Mouse (Mus musculus) thymus, postnatal 36 days (tissue): ENCODE measurements around the gene Pon3.
A peak's percentile ranks its signal among the peaks of the same experiment; 100 is the strongest.

Source experiments
- DNase-seq, 2 experiments: peaks; one replicate each; pipeline ENCODE4 v3.0.0; 2022; ENCODE audit warnings: mixed read lengths in 2 of 2

Pon3 gene

DNA sequence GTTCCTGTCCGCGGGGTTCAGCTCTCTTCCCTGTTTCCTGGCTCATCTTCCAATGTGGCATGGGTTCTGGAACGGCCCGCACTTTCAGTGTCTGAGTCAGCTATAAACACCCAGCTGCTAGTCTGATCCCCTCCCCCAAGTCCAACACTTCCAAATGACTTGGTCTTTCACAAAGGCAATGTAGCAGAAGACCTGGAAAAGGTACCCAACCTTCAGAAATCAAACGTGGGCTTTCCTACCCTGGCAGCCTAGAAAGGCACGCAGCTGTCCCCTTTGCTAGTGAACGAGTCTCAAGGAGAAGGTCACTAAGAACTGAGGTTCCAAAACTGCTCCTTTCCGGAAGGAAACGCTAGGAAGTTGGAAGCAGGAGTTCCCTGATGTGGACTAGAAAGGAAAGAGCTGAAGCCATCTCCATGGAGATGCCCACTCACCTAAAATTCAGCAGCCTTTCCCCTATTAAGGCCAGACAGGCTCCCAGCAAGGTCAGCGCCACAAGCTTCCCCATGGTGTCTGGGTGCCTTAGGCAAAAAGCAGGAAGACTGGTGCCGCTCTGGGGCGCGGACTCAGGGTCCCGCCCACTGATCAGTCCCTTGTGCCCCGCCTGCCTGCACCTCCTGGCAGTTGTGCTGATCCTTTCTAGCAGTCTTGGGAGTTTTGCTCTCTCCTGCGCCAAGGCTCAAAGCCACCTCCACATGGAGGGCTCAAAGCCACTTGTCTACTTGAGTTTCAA lies at the start of gene Pon3:
Pon3 (minus strand) TSS at position 565 of the 730 bp plus-strand sequence.
- peak; percentile 33 to 54 for DNase-seq

DNA sequence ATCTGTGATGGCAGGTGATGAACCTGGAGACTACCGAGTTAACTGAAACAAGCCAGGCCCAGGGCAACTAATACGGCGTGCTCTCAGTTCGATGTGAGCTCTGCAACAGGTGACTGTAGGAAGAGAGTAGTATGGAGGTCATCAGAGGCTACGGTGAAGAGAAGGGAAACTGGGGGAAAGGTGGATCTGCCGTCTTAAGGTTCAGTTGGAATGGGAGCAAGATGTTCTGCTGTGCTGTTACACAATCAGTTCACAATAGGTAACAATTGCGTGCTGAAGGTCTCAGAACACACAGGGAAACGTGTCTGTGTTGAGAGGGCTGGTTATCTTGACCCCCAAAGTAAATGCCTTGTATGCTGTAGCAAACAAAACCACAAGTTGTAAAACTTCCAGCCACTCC lies 48.9 kb upstream of the Pon3 start:
- no peak for DNase-seq

DNA sequence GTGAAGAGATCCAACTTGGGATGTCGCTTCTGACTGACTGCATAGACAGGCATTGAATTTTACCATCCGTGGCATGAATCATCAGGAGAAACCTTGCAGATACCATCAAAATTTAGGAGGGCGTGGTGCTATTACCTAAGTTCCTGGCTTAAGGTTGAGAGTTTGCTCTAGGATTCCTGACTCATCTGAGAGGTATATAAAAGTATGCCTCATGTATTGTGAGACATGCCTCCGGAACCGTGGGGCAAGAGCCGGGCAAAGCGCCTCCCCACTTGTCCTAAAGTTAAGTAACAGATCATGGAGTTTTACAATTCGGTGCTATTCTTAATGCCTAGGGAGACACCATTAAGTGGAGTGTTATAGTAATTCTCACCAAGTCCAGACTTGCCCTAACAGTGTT lies 44.5 kb upstream of the Pon3 start:
- DNase-seq: no peak

DNA sequence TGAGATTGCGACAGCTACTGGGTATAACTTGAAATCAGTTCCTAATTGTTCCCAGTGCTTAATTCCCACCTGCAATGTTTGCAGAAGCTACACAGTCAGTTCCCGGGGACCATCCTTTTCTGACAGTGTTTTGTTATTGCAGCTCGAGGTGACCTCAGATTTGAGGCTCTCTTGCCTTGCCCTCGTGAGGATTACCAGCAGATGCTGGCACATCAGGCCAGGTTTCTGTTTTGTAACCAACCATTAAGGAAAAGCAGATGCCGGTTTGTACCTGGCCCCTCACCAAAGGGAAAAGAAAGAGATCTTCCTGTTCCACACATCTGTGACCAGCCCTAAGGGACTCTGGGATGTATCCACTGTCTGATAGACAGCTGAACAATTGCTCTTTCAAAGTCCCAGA lies 43.5 kb upstream of the Pon3 start:
- no peak for DNase-seq

DNA sequence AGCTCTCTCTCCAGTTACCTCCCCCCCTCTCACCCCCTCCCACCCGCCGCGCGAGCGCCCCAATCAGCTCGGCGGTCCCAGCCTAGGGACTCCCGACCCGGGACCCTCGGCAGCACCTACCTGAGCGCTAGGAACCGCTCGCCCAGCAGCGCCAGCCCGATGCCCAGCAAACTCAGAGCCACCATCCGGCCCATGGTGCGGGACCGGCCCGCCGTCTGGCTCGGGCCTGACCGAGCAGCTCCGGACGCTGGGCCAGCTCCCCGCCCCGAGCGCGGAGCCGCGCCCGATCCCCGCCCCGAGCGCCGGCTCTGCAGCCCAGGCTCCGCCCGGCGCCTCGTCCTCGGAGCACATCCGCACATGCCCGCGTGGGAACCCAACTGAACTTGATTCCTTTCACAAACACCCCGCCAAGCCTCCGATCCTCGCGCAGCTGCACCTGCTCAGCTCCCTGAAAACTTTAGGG lies 42.0 kb upstream of the Pon3 start, which contains the start of gene Pon2:
Pon2 (minus strand) TSS at position 364 of the 463 bp plus-strand sequence.
- DNase-seq: peak; percentile 87 to 89

DNA sequence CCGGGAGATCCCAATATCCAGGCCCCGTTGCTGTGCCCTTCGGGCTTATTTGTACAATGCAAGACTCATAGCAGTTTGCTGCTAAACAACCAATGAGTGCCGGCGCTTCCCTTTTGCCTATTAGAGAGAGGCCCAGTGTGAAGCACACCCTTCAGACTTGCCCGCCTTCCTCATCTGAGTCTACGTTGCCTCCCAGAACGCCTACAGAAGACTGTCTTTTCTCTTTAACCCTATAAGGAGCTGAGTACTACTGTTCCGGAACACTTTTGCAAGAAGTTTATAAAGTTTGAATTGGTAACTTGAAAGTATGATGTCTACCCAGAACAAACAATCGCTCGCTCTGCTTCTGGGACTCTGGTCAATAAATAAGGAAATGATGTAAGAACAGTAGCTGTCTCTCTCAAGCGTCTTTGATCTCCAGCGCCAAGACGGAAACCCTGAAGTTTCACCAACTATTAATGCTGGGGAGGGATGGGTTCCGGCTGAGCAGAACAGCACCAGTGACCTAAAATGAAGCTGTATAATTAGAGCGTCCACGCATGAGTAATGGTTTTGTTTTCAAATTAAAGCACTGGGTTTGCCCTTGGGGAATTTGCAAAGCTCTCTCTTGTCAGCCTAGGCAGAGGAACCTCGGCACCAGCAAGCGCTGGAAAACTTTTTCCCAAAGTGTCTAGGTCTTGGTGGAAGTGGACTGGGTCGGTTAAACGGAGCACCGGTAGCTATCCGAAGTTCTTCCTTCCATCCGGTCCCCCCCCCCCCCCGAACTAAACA lies 41.4 kb upstream of the Pon3 start:
- peak; percentile 46 to 47 for DNase-seq

DNA sequence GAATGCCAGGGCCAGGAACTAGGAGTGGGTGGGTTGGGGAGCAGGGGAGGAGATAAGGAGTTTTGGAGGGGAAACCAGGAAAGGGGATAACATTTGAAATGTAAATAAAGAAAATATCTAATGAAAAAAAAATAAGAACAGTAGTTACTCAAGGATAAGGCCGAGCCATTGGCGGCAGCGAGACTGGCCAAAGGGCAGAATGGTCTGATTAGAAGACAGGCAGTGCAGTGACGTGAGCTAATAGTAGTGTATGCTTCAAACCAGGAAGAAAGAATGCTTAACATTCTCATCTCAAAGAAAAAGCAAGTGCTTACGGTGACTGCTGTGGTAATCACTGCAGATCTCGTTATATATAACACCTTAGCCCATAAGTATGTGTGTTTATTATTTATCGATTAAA lies 40.0 kb upstream of the Pon3 start:
- no peak for DNase-seq

DNA sequence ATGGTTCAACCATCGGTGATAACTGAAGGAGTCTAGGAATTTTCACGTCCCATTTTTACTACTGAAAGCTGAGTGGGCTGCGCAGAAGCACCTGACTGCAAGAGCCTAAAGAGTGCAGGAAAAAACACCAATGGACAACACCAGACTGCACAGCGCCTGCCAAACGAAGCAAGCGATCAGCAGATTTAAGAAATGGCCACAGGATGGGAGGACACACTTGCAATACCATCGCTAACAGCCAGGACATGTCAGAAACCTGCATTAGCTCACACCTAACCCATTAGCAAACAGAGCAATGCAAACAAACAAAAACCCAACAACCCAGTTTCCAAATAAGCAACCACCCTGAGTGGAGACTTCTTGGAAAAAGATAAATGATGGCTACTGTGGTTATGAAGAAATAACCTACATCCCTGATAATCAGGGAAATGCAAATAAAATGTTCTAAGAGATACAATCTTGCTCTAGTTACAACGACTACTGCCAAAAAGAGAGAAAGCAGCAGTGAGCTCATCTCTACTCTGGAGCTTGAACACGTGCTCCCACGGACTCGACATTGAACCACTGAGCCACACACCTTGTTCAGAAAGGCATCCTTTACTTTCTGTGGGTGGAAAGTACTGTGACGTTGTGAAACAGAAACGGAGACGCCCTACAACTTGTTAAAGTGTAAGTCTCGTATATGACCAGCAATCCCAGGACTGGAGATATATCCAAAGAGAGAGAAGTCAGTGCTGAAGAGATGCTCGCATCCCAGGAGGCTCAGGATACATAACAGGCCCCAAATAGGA lies 38.8 kb upstream of the Pon3 start:
- no peak for DNase-seq

DNA sequence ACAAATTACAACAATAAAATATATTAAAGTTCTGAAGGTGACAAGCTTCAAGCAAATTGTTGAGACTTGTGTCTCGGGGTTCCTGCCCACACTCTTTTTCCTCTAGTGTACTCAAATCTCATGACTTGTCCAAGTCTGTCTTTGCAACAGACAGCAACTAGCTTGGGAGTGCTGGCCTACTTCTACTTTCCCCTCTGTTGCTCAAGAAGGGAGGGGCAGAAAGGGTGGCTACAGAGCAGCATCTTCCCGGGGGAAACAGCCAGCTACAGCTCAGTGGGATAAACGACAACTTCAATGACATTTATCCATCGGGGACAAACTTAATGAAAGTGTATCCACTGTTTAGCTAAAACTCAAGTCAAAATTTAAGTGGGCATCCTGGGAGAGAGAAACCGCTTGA lies 36.8 kb upstream of the Pon3 start:
- DNase-seq: no peak

DNA sequence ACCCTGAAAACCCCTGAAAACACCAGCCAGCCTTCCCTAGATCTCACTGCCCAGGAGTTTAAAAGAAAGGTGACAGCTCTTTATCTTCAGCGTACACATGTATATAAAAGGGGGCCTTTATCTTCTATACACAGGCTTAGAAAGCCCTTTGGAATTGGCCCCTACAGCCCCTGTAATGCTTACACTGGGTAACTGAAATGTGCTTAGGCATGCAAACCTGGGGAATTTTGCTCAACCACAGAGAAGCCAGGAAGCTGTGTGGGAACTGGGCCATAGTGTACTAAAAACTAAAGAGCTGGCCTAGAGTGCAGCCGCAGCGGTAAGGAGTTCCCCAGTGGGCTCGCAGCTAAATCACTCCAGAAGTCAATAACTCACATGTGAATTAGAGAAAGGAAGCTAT lies 35.4 kb upstream of the Pon3 start:
- no peak for DNase-seq

DNA sequence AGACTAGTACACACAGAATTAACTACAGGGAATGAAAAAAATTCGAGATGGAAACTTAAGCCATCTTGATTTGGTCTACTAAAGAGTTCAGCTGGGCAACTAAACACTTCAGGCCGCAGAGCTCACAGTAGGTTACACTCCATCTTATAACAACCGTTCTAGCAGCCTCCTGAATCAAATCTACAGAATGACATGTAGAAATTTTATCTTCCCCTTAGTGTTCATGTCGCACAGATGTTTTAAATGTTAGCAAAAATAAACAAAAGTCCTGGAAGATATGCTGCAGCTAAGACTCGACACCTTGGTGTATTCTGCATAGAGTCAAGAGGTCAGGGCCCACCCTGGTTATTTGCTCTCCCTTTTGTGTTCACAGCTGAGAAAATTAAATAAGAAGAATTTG lies 31.8 kb upstream of the Pon3 start:
- no peak for DNase-seq

DNA sequence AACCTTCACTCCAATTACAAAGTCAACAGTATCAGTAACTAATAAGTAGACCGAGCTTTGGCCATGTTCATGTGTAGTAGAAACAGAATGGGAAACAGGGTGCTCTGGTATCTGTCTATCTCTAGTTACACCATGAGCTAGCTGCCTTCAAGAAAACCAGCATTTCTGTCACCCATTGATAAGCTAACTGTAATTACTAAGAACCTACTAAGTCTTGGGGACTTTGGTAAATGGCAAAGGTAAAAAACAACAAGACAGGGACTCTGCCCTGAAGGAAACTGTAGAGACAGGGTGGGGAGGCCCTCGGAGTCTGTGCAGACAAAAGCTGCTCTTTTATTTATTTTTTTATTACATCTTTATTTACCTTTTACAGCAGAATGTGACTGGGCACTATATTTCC lies 31.3 kb upstream of the Pon3 start:
- no peak for DNase-seq

DNA sequence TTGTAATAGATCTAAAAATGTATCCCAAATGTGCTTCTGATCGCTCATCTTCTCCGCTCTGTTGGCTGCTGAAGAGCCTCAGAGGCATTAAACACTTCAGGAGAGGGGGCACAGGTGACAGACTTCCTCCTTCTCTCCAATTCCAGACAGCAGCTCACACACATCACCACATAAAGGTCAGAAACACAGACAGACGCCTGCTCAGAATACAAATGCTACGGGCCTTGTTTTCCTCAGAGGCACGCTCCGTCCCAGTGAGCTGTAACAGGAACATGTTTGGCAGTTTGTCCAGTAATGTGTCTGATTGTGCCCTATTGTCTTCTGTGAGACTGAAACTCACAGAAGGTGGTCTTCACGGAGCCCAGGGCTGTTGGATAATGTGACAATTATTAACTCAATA lies 26.3 kb upstream of the Pon3 start:
- no peak for DNase-seq

DNA sequence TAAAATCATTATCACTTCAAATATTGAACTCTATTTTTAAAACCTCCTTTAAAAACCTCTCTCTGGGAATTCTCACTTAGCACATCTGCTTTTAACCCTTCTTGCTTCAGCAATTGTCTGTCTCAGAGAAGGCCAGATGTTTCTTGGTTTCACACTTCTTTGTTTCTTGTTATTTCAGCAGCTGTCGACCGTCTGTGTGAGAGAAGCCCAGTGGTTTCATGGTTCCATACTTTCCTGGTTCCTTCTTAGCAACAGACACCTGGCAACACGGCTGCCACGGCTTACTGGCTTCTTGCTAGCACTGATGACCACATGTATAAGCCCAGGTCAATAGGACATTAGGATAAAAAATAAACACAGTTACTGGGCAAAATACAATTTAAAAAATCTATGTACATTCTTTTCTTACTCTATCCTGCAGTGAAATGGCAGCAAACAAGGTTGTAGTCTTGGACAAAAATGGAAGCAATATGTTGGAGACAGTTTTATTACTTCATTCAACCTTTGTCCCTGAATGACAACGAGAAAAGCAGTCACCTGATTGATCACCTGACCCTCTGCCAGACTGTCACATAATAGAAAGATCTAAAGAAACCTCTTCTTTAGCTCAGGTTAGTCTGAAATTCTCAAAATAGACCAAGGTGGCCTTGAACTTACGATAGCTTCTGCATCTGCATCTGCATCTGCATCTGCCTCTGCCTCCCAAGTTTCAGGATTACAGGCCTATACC lies 24.7 kb upstream of the Pon3 start:
- DNase-seq: no peak

DNA sequence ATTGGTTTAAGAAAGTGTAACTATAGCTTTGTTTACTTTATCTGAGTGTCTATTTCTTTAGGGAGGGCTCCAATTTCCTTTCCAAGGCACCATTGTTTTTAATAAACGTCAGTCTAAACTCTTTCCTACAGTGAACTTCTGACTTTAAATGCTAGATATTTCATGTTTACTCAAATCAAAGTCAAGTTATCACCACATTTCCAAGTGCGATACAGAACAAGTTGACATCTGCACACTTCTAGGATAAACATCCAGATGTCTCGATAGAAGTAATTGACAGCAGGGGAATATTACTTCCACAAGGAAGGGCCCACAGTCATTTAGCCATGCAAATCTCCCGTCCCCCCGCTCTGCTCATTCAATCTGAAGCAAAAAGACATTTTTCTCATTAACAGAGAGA lies 21.9 kb upstream of the Pon3 start:
- DNase-seq: no peak

DNA sequence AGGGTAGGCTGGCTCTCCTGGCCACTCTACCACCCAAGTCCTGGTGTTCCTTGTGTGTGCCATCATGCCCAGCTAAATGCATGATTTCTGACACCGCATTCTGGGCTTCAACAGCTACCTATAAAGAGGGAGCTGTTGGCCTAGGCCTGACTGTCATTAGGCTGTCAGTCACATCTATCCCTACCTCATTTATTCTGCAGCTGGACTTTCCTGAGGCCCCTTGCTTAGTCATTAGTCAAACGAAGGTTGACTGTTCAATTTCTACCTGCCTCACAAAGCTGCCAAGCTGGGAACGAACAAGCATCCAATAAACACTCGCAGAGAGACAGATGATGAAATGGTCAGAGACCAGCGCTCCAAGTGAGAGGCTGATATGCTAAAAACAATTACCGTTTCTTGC lies 13.6 kb upstream of the Pon3 start:
- DNase-seq: no peak

DNA sequence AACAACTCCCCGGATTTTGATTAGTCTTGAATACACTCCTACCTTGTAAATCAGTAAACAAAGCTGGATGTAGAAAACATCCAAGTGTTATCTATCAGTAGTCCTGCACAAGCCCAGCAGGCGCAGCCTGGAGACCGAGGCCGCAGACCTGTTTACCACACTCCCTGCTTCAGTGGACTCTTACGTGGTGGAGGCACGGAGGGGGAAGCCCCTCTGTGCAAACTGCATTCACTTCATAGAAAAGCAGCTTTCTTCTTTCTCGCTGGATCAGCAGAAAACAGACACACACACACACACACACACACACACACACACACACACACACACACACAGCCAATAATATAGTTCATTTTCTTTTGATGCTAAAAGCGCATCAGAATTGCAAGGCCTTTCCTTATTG lies 8.7 kb upstream of the Pon3 start:
- no peak for DNase-seq

DNA sequence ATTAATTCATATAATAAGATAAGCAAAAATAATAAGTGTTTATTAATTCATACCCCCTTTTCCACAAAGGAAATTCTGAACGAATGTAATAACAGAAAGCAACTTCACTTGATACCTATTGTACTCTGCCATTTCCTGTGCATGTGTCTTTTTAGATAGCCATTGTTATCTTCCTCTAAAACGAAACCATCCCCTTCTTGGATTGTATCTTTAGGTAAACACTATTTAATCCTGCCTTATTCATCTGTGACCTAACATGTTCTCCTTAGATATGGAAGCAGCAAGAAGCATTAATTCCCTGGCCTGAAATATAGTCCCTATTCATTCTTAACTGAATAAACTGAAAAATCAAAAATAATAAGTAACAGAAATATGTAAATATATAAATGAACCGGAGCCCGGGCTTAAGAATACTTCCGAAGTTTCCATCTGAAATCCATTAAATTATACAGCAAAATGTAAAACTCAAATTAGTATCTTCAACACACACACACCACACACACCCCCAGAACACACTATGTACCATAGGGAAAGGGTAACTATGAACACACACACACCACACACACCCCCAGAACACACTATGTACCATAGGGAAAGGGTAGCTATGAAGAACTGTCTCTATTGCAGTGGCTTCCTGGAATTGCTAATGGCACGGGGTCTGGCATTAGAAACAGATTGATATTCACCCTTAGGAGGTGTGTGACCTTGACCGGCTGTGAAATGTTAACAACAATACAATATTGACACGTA lies 7.3 kb upstream of the Pon3 start:
- DNase-seq: no peak

DNA sequence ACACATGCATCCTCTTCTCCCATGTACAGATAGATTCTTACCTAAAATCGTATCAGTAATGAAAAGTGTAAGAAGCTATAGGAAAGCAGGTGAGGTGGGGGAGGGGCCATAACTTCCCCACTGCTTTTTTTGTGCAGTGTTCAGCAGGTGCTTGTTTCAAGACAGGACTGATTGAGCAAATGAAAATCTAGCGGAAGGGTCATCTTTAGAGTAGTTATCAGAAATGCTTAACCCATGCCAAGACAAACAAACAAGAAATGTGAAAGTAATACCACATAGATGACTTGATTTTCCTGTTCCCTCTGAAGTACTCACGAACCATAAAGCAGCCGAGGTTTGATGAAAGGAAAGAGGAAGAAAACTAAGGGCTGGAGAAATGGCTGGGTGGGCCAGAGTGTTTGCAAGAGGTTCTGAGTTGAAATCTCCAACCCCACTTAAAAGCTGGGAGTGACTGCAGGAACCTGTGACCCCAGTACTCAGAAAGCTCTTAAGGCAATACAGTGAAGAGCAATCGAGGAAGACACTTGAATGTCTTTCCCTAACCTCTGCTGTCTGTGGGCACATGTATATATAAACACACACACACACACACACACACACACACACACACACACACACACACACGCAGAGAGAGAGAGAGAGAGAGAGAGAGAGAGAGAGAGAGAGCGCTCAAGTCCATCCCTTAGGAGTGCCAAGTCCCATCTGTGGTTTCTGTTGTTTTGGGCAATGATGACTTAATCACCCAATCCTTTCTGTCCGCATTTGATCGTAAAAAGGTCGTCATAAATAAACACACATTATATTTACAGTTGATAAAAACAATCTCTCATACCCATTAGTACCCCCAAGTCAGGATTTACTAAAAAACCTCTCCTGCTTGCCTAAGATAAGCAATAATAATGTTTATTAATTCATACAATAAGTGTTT lies 6.5 kb upstream of the Pon3 start:
- DNase-seq: no peak

DNA sequence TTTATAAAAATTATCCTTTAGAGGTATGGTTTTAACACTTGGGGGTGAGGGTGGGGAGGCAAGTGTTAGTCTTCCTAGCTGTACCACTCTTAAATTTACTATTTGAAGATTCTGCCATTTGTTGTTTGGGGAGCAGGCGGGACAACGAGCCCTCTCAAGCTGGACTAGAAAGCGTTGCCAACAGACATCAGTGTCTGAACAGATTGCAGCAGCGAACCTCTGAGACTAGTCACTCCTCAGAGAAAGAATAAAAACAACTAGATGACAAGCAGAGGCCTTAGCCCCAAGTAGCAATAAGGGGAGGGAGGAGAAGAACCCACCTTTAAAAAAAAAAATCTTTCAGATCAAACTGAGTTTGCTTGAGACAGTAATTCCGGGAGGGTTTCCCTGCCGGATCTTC lies 795 bp downstream of the Pon3 start:
- no peak for DNase-seq

DNA sequence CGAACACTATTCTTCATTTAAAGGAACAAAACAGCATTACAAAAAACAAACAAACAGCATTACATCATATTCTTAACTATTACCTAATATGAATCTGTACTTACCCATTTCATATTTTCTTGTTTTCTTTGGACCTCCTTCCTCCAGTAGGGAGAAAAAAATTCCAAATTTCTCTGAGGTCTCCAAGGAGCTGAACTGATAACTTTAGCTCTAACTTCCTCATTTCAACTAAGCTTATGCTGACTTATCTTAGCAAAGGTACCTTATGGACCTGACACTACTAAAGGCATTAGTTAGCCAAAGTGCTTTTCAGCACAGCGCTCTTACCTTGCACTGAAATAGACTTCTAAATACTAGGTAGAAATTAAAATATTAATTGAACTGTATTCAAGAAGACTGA lies 1.2 kb downstream of the Pon3 start:
- DNase-seq: no peak
